Mouse (Mus musculus) adrenal gland, postnatal 10 days (tissue): ENCODE data around the gene Pcdh9. TPM values are rescaled to one million over a fixed set of nuclear protein-coding genes. Genes with fewer than 3 reads are reported as not detected.
A peak's percentile ranks its signal among the peaks of the same experiment; 100 is the strongest.

Source experiments
- DNase-seq: peaks from one replicate; pipeline ENCODE4 v3.0.0; 2021; ENCODE audit warnings: mixed read lengths
- total RNA-seq, 2 experiments: library from RNA; stranded (reverse); gene quantifications; 2 replicates each; pipeline ENCODE4 v1.2.3; 2021

Gene Pcdh9
- total RNA-seq, 2 experiments from 2014 or later = 2.9 to 5.4 TPM

GRCm38 (mm10) chr14:93553771-93554170 is 336.7 kb downstream of the Pcdh9 start:
- DNase-seq = no peak

GRCm38 (mm10) chr14:93545575-93545974 is 344.9 kb downstream of the Pcdh9 start:
- DNase-seq = no peak

DNA sequence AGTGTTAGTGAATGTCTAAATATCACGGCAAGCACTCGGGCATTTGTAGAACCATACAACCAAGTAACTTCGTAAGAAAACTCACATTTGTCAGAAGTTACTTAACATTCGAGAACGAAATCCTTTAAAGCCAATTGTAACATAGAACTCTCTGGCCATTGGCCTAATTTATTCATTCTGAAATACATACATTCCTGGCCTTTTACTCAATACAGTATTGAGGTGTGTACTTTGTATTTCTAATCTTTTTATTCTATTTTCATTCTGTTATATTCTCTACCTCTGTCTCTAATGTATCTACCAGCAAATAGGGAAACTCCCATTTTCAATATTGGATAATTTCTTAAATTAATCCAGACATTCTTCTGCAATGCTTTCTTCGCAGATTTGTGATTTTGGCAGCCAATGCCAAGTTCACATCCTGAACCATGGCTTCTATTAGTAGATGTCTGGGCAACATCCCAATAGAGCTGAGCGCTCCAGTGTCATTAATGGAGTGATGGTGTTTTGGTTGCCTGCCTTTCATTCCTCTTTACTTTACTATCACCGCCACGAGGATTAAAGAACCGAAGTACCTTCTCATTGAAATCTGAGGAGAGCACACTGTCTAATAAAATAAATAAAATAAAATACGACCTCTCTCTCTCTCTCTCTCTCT is 346.4 kb downstream of the Pcdh9 start:
- DNase-seq = no peak

GRCm38 (mm10) chr14:93543561-93543960 is 346.9 kb downstream of the Pcdh9 start:
- no peak for DNase-seq

- no peak for DNase-seq
Measured at GRCm38 (mm10) chr14:93534928-93535327, 355.6 kb downstream of the Pcdh9 start.

DNA sequence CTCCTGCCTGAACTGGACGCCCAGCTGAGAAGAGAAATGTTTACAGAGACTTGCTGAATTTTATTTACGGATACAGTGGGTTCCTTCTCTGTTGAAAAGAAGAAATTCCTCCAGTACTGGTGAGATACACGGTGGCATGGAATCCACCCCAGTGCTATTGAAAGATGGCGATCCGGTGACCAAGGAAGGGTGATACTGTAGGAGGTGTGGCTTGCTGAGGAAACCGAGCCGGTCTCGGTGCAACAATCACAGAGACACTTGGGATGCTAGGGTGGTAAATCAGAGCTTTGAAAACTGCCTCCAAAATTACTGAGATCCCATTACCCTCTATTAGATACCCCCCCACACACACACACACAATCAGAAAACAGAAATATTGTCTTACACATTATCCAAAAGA is 367.0 kb downstream of the Pcdh9 start:
- DNase-seq = no peak

- DNase-seq = no peak
Measured at GRCm38 (mm10) chr14:93520166-93520565, 370.3 kb downstream of the Pcdh9 start.

GRCm38 (mm10) chr14:93516679-93517078 is 373.8 kb downstream of the Pcdh9 start:
- DNase-seq = no peak

- DNase-seq = no peak
Measured at GRCm38 (mm10) chr14:93506107-93506506, 384.4 kb downstream of the Pcdh9 start.

- peak; percentile 76 for DNase-seq
Measured at GRCm38 (mm10) chr14:93498813-93499690, 391.4 kb downstream of the Pcdh9 start.

GRCm38 (mm10) chr14:93474991-93475390 is 415.5 kb downstream of the Pcdh9 start:
- peak; percentile 70 for DNase-seq

DNA sequence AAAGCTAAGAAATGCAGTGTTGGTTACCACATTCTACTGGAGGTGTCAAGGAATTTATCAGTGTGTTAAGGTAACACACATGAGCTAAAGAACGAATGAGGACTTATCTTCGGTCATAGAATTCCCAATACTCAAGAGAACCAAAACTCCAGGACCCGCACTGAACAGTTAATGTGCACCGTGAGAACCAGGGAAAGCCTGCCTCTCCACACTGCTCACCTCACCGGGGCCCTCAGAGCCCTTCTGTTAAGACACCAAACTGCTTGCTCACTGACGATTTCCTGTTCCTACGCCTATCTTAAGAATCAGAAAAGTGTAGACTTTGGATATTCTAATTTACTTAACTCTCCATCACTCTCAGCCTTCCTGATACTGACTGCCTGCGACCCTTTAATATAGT is 418.0 kb downstream of the Pcdh9 start:
- no peak for DNase-seq

- DNase-seq = no peak
Measured at GRCm38 (mm10) chr14:93463360-93463892, 427.1 kb downstream of the Pcdh9 start.

- no peak for DNase-seq
Measured at GRCm38 (mm10) chr14:93450930-93451665, 439.4 kb downstream of the Pcdh9 start.

GRCm38 (mm10) chr14:93441852-93442251 is 448.6 kb downstream of the Pcdh9 start:
- DNase-seq = no peak

- no peak for DNase-seq
Measured at GRCm38 (mm10) chr14:93437226-93437625, 453.3 kb downstream of the Pcdh9 start.

DNA sequence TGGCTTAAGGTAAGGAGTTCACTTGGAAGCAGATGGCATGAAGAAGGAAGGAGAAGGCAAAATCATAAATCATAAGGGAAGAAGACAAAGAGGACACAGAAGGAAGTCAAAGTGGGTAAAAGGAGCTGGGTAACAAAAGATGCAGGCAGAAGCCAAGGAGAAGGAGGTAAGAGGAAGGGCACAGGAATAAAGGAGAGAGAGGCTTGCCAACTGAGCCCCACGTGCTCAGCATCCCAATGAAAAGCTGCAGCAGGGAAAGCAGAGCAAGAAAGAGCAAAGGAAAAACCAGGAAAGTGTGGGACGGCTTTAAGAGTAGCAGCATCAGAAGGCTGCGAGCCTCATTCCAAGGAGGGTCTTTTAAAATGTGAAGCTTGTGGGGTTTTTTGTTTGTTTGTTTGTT is 473.7 kb downstream of the Pcdh9 start:
- DNase-seq = no peak

GRCm38 (mm10) chr14:93415496-93415895 is 475.0 kb downstream of the Pcdh9 start:
- no peak for DNase-seq

GRCm38 (mm10) chr14:93409314-93409713 is 481.2 kb downstream of the Pcdh9 start:
- no peak for DNase-seq

GRCm38 (mm10) chr14:93407747-93408146 is 482.7 kb downstream of the Pcdh9 start:
- no peak for DNase-seq

- no peak for DNase-seq
Measured at GRCm38 (mm10) chr14:93385090-93385489, 505.4 kb downstream of the Pcdh9 start.

GRCm38 (mm10) chr14:93381163-93381562 is 509.3 kb downstream of the Pcdh9 start:
- no peak for DNase-seq

DNA sequence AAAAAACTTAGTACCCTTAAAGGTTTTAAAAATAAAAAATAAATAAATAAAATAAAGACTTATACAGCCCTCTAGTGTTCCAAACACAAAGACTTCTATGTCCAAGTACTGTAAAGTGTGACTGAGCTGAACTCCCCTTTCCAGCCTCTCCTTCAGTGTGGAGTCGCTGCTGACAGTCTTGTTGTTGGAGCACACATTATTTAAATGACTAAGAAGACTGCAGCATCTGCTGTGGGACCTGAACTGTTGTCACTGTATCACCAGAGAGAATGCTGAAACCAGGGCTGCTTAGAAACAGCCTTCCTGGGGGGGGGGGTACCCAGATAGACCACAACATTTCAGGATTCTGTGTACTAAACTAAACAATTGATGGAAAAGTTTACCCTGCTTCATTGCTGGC is 509.7 kb downstream of the Pcdh9 start:
- DNase-seq = no peak
